Mouse (Mus musculus) E14TG2a.4 (cell line): ENCODE results near the gene Olfr6.

Experiments used
- CTCF ChIP-seq: conservative IDR thresholded peaks from 2 replicates; pipeline ENCODE4 v1.5.1; 2014; ENCODE audit warnings: low read length
- NANOG ChIP-seq: IDR thresholded peaks from 2 replicates; pipeline ENCODE4 v1.6.1; 2014; ENCODE audit warnings: borderline replicate concordance, low read length, mixed read lengths
- POU5F1 ChIP-seq: IDR thresholded peaks from 2 replicates; pipeline ENCODE4 v1.6.1; 2014; ENCODE audit warnings: low read length, borderline replicate concordance

DNA sequence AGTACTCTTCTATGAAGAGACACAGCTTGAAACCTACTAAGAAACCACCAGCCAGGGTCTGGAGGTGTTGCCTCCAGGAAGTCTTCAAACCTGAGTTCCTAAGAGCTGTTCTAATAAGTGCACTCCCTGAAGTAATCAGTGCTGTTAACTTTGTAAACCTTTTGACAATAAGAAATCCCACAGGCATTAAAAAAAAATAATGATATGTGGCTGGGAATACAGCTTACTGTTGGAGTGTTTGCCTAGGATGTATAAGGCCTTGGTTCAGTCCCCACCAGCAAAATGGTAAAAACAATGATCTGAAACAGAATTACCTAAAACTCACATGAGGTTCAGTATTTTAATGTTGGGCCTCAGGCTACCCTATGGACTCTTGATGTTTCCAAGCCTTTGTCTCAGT is 31.6 kb downstream of the Olfr6 start, which contains the start of gene Olfr709-ps1:
- TF ChIP-seq CTCF (no peak), NANOG (no peak), POU5F1 (no peak)
